Comparison of ENCODE assay signal across 10 mouse cellular contexts in genomic region chr14:31195968-31196367, GRCm38 (mm10). TPM values are rescaled to one million over a fixed set of nuclear protein-coding genes. Genes with fewer than 3 reads are reported as not detected.
DNase-seq lines count a peak whose midpoint lies in the region; ATAC-seq and TF ChIP-seq lines count a peak whose summit lies in the region.
"Had no signal": no experiment of that assay in that cellular context is flagged by ENCODE, and none has a peak within 500 bp of the region (broad histone marks: within the 10 kb centered on the region; RNA-seq: fewer than 3 reads in every experiment).

No protein-coding gene starts in this region.

- no peak for ATAC-seq in hindbrain, embryonic 11.5 days (ENCODE audit: low FRiP score)
- ATAC-seq in hindbrain, embryonic 14.5 days (ENCODE audit: low FRiP score) = no peak
- no peak for ATAC-seq in liver, embryonic 14.5 days (ENCODE audit: insufficient read depth)
- no peak for ATAC-seq in forebrain, embryonic 13.5 days

- no peak overlapping the region for H3K4me3 ChIP-seq in hindbrain, embryonic 11.5 days (ENCODE audit: low read depth, low read length)
- H3K4me3 ChIP-seq in hindbrain, embryonic 14.5 days (replicated peaks; ENCODE audit: low read length) = no peak overlapping the region
- H3K4me3 ChIP-seq in ES-Bruce4 (ENCODE audit: low read depth, low read length) = no peak overlapping the region
- H3K4me3 ChIP-seq in liver, embryonic 14.5 days (ENCODE audit: insufficient read depth in 1 of 2, low read depth in 2 of 2, low read length in 2 of 2) = no peak overlapping the region
- H3K4me3 ChIP-seq in forebrain, embryonic 13.5 days = no peak overlapping the region
- H3K4me3 ChIP-seq: embryonic facial prominence, embryonic 12.5 days; midbrain, embryonic 12.5 days had no signal

- no peak overlapping the region for H3K4me2 ChIP-seq in hindbrain, embryonic 11.5 days (replicated peaks; ENCODE audit: low read depth, low read length)
- no peak overlapping the region for H3K4me2 ChIP-seq in hindbrain, embryonic 14.5 days (replicated peaks)
- no peak overlapping the region for H3K4me2 ChIP-seq in liver, embryonic 14.5 days (ENCODE audit: low read depth)
- H3K4me2 ChIP-seq in forebrain, embryonic 13.5 days = no peak overlapping the region
- H3K4me2 ChIP-seq: embryonic facial prominence, embryonic 12.5 days; midbrain, embryonic 12.5 days had no signal

- no peak overlapping the region for H3K9ac ChIP-seq in hindbrain, embryonic 11.5 days (ENCODE audit: low read depth, low read length)
- no peak overlapping the region for H3K9ac ChIP-seq in hindbrain, embryonic 14.5 days
- no peak overlapping the region for H3K9ac ChIP-seq in ES-Bruce4 (ENCODE audit: low read depth, poor library complexity, severe bottlenecking)
- no peak overlapping the region for H3K9ac ChIP-seq in liver, embryonic 14.5 days (replicated peaks)
- no peak overlapping the region for H3K9ac ChIP-seq in forebrain, embryonic 13.5 days
- H3K9ac ChIP-seq: embryonic facial prominence, embryonic 12.5 days; midbrain, embryonic 12.5 days had no signal

- H3K27me3 ChIP-seq in hindbrain, embryonic 11.5 days (ENCODE audit: control insufficient read depth, insufficient read depth, low read length) = no peaks in the 10 kb centered on the region
- H3K27me3 ChIP-seq in hindbrain, embryonic 14.5 days (ENCODE audit: control insufficient read depth, insufficient read depth, low read length) = no peaks in the 10 kb centered on the region
- no peaks in the 10 kb centered on the region for H3K27me3 ChIP-seq in ES-Bruce4 (ENCODE audit: control insufficient read depth, insufficient read depth, low read length, poor library complexity, severe bottlenecking)
- no peaks in the 10 kb centered on the region for H3K27me3 ChIP-seq in liver, embryonic 14.5 days (ENCODE audit: control insufficient read depth, insufficient read depth, low read length)
- no peaks in the 10 kb centered on the region for H3K27me3 ChIP-seq in forebrain, embryonic 13.5 days
- H3K27me3 ChIP-seq: embryonic facial prominence, embryonic 12.5 days; midbrain, embryonic 12.5 days had no signal

- TF ChIP-seq EP300 in ES-Bruce4 (IDR thresholded peaks at IDR 0.05; ENCODE audit: insufficient read depth, low read depth, low read length) = no peak
- TF ChIP-seq EP300 in liver, embryonic 14.5 days (IDR thresholded peaks at IDR 0.05; ENCODE audit: low read depth) = no peak

- no peak for TF ChIP-seq POLR2A in ES-Bruce4 (IDR thresholded peaks at IDR 0.05; ENCODE audit: insufficient read depth, low read length)

- peak; percentile 17 for TF ChIP-seq CTCF in ES-Bruce4 (IDR thresholded peaks at IDR 0.05; ENCODE audit: low read depth, low read length)
- peak; percentile 77 for TF ChIP-seq CTCF in liver, embryonic 14.5 days (IDR thresholded peaks at IDR 0.05; ENCODE audit: low read depth)

- DNase-seq in hindbrain, embryonic 11.5 days (ENCODE audit: low spot score) = peak; percentile 26
- DNase-seq in hindbrain, embryonic 14.5 days (ENCODE audit: low spot score) = no peak
- DNase-seq in cerebellum, postnatal 25 days = peak; percentile 52 to 72
- no peak for DNase-seq in liver, embryonic 14.5 days (ENCODE audit: low read depth in 3 of 3, low spot score in 3 of 3)
- peak; percentile 59 for DNase-seq in thymus, postnatal 4 days
- DNase-seq in testis, postnatal 14 days (ENCODE audit: low spot score) = no peak

- no peaks in the 10 kb centered on the region for H3K4me1 ChIP-seq in hindbrain, embryonic 11.5 days (replicated peaks; ENCODE audit: control insufficient read depth, insufficient read depth, low read length)
- no peaks in the 10 kb centered on the region; the same call in 1 of the 2 replicates for H3K4me1 ChIP-seq in hindbrain, embryonic 14.5 days (replicated peaks; ENCODE audit: control insufficient read depth, insufficient read depth, low read length)
- no peaks in the 10 kb centered on the region for H3K4me1 ChIP-seq in ES-Bruce4 (ENCODE audit: control insufficient read depth, insufficient read depth, low read length)
- H3K4me1 ChIP-seq in liver, embryonic 14.5 days (replicated peaks; ENCODE audit: control insufficient read depth in 2 of 2, insufficient read depth in 2 of 2, low read length in 1 of 2) = 0 out of 4 replicates have a peak, but pooled peaks cover 0 to 3% of the 10 kb centered on the region in 2 experiments
- H3K4me1 ChIP-seq in forebrain, embryonic 13.5 days = peaks cover 12% of the 10 kb centered on the region; the same call in 1 of the 2 replicates
- H3K4me1 ChIP-seq: embryonic facial prominence, embryonic 12.5 days had no signal

- H3K27ac ChIP-seq in hindbrain, embryonic 11.5 days (ENCODE audit: low read depth, low read length) = no peak overlapping the region
- H3K27ac ChIP-seq in hindbrain, embryonic 14.5 days = no peak overlapping the region
- H3K27ac ChIP-seq in ES-Bruce4 (ENCODE audit: insufficient read depth, low read length) = no peak overlapping the region
- H3K27ac ChIP-seq in liver, embryonic 14.5 days = no peak overlapping the region
- H3K27ac ChIP-seq in forebrain, embryonic 13.5 days = no peak overlapping the region
- H3K27ac ChIP-seq: embryonic facial prominence, embryonic 12.5 days; midbrain, embryonic 12.5 days had no signal

- no peaks in the 10 kb centered on the region for H3K9me3 ChIP-seq in hindbrain, embryonic 11.5 days (ENCODE audit: control insufficient read depth, low read length)
- no peaks in the 10 kb centered on the region for H3K9me3 ChIP-seq in hindbrain, embryonic 14.5 days (ENCODE audit: control insufficient read depth, low read length)
- no peaks in the 10 kb centered on the region for H3K9me3 ChIP-seq in ES-Bruce4 (replicated peaks; ENCODE audit: control insufficient read depth, insufficient read depth, low read length, poor library complexity, severe bottlenecking)
- no peaks in the 10 kb centered on the region for H3K9me3 ChIP-seq in liver, embryonic 14.5 days (ENCODE audit: control insufficient read depth, low read length)
- no peaks in the 10 kb centered on the region for H3K9me3 ChIP-seq in forebrain, embryonic 13.5 days (replicated peaks)
- H3K9me3 ChIP-seq: embryonic facial prominence, embryonic 12.5 days; midbrain, embryonic 12.5 days had no signal

- H3K36me3 ChIP-seq in hindbrain, embryonic 11.5 days (ENCODE audit: control insufficient read depth, insufficient read depth, low read length) = peaks cover 18% of the 10 kb centered on the region
- peaks cover 92% of the 10 kb centered on the region for H3K36me3 ChIP-seq in hindbrain, embryonic 14.5 days (replicated peaks; ENCODE audit: control insufficient read depth, insufficient read depth)
- H3K36me3 ChIP-seq in ES-Bruce4 (ENCODE audit: control insufficient read depth, insufficient read depth, low read length, poor library complexity, severe bottlenecking) = peaks cover 41% of the 10 kb centered on the region
- H3K36me3 ChIP-seq in liver, embryonic 14.5 days (replicated peaks; ENCODE audit: control insufficient read depth, insufficient read depth, low read depth) = peaks cover 24% of the 10 kb centered on the region
- H3K36me3 ChIP-seq in forebrain, embryonic 13.5 days (ENCODE audit: poor library complexity, severe bottlenecking) = peaks cover 84% of the 10 kb centered on the region

RNA-seq across cellular contexts. Expression of gene Tnnc1, which starts 12.1 kb away (rescaled TPM):
- 8.9 and 17.2 TPM in 2 replicates for polyA plus RNA-seq in hindbrain, embryonic 11.5 days (2014; fragmentation: Nextera tagmentation; extraction: Ambion mirVana)
- 2.4 and 3.2 TPM in 2 replicates for polyA plus RNA-seq in hindbrain, embryonic 14.5 days (2014; fragmentation: Nextera tagmentation; extraction: Ambion mirVana)
- 7.6 and 9.5 TPM in 2 replicates for polyA plus RNA-seq in ES-Bruce4 (2011; ENCODE audit: insufficient read depth, insufficient read length, low read depth, missing spikeins)
- 18.2 and 22.2 TPM in 2 replicates for polyA plus RNA-seq in liver, embryonic 14.5 days (2012; rRNA removed)
- 37.5 and 41.2 TPM in 2 replicates for polyA plus RNA-seq in liver, embryonic 14.5 days (2014; fragmentation: Nextera tagmentation; extraction: Ambion mirVana)
- 0.84 and 2.2 TPM in 2 replicates for polyA plus RNA-seq in forebrain, embryonic 13.5 days (2015; fragmentation: Nextera tagmentation; extraction: Ambion mirVana)

RNA-seq across cellular contexts. Expression of gene Nisch, which starts 20.8 kb away (rescaled TPM):
- polyA plus RNA-seq in hindbrain, embryonic 11.5 days (2014; fragmentation: Nextera tagmentation; extraction: Ambion mirVana) = 251 and 305 TPM in 2 replicates
- polyA plus RNA-seq in hindbrain, embryonic 14.5 days (2014; fragmentation: Nextera tagmentation; extraction: Ambion mirVana) = 304 and 309 TPM in 2 replicates
- polyA plus RNA-seq in ES-Bruce4 (2011; ENCODE audit: insufficient read depth, insufficient read length, low read depth, missing spikeins) = 335 and 342 TPM in 2 replicates
- 71.1 and 73.9 TPM in 2 replicates for polyA plus RNA-seq in liver, embryonic 14.5 days (2012; rRNA removed)
- polyA plus RNA-seq in liver, embryonic 14.5 days (2014; fragmentation: Nextera tagmentation; extraction: Ambion mirVana) = 50.3 and 61.1 TPM in 2 replicates
- 298 and 341 TPM in 2 replicates for polyA plus RNA-seq in forebrain, embryonic 13.5 days (2015; fragmentation: Nextera tagmentation; extraction: Ambion mirVana)

RNA-seq across cellular contexts. Expression of gene Sema3g, which starts 21.7 kb away (rescaled TPM):
- 0.42 and 0.51 TPM in 2 replicates for polyA plus RNA-seq in hindbrain, embryonic 11.5 days (2014; fragmentation: Nextera tagmentation; extraction: Ambion mirVana)
- 0.27 and 0.32 TPM in 2 replicates for polyA plus RNA-seq in hindbrain, embryonic 14.5 days (2014; fragmentation: Nextera tagmentation; extraction: Ambion mirVana)
- not detected in 2 replicates for polyA plus RNA-seq in ES-Bruce4 (2011; ENCODE audit: insufficient read depth, insufficient read length, low read depth, missing spikeins)
- 0.06 and 0.15 TPM in 2 replicates for polyA plus RNA-seq in liver, embryonic 14.5 days (2012; rRNA removed)
- 0.05 TPM in 1 of 2 replicates, not detected in the other for polyA plus RNA-seq in liver, embryonic 14.5 days (2014; fragmentation: Nextera tagmentation; extraction: Ambion mirVana)
- polyA plus RNA-seq in forebrain, embryonic 13.5 days (2015; fragmentation: Nextera tagmentation; extraction: Ambion mirVana) = 0.57 and 0.58 TPM in 2 replicates

RNA-seq across cellular contexts. Expression of gene Stab1, which starts 27.5 kb away (rescaled TPM):
- 23.5 and 25.5 TPM in 2 replicates for polyA plus RNA-seq in hindbrain, embryonic 11.5 days (2014; fragmentation: Nextera tagmentation; extraction: Ambion mirVana)
- 17.9 and 27.6 TPM in 2 replicates for polyA plus RNA-seq in hindbrain, embryonic 14.5 days (2014; fragmentation: Nextera tagmentation; extraction: Ambion mirVana)
- 0.57 and 0.72 TPM in 2 replicates for polyA plus RNA-seq in ES-Bruce4 (2011; ENCODE audit: insufficient read depth, insufficient read length, low read depth, missing spikeins)
- 18.9 and 19.9 TPM in 2 replicates for polyA plus RNA-seq in liver, embryonic 14.5 days (2012; rRNA removed)
- polyA plus RNA-seq in liver, embryonic 14.5 days (2014; fragmentation: Nextera tagmentation; extraction: Ambion mirVana) = 19.3 and 20.7 TPM in 2 replicates
- polyA plus RNA-seq in forebrain, embryonic 13.5 days (2015; fragmentation: Nextera tagmentation; extraction: Ambion mirVana) = 13.5 and 16.3 TPM in 2 replicates

RNA-seq across cellular contexts. Expression of gene Phf7, which starts 55.1 kb away (rescaled TPM):
- 13.9 and 14.0 TPM in 2 replicates for polyA plus RNA-seq in hindbrain, embryonic 11.5 days (2014; fragmentation: Nextera tagmentation; extraction: Ambion mirVana)
- polyA plus RNA-seq in hindbrain, embryonic 14.5 days (2014; fragmentation: Nextera tagmentation; extraction: Ambion mirVana) = 10.4 and 10.7 TPM in 2 replicates
- 14.0 and 15.3 TPM in 2 replicates for polyA plus RNA-seq in ES-Bruce4 (2011; ENCODE audit: insufficient read depth, insufficient read length, low read depth, missing spikeins)
- polyA plus RNA-seq in liver, embryonic 14.5 days (2012; rRNA removed) = 2.1 and 3.1 TPM in 2 replicates
- polyA plus RNA-seq in liver, embryonic 14.5 days (2014; fragmentation: Nextera tagmentation; extraction: Ambion mirVana) = 6.0 and 7.5 TPM in 2 replicates
- 13.2 and 14.7 TPM in 2 replicates for polyA plus RNA-seq in forebrain, embryonic 13.5 days (2015; fragmentation: Nextera tagmentation; extraction: Ambion mirVana)

Comparison
In these comparisons a context has a peak if more than half of its experiments do, and no peak if none do; other contexts are left out.
1. DNase-seq: peak in hindbrain, embryonic 11.5 days (single experiment), cerebellum, postnatal 25 days (2 of 2) and thymus, postnatal 4 days (single experiment); none in hindbrain, embryonic 14.5 days (single experiment), liver, embryonic 14.5 days (0 of 3) and testis, postnatal 14 days (single experiment).